Mouse (Mus musculus): ENCODE measurements around the gene F2. TPM values are rescaled to one million over a fixed set of nuclear protein-coding genes. Genes with fewer than 3 reads are reported as not detected.

Gene F2
- polyA plus RNA-seq, 1 experiment from 2014 or later: 0.61 TPM

GRCm38 (mm10) chr2:91651458-91652258 is 15.4 kb upstream of the F2 start:
- no peak for ATAC-seq (ENCODE audit: insufficient number of reproducible peaks, insufficient read depth, low FRiP score, low read depth)
- no peak overlapping the region for H3K27ac ChIP-seq (ENCODE audit: low read length)
- peaks cover 45% of the 10 kb centered on the region for H3K36me3 ChIP-seq (ENCODE audit: control insufficient read depth, insufficient read depth, low read length)
- H3K27me3 ChIP-seq (ENCODE audit: control insufficient read depth, insufficient read depth, low read length): no peaks in the 10 kb centered on the region
- no peak overlapping the region for H3K4me3 ChIP-seq (ENCODE audit: low read depth, low read length)
- H3K4me1 ChIP-seq (ENCODE audit: control insufficient read depth, insufficient read depth, low read length): peaks cover 14% of the 10 kb centered on the region; the same call in 1 of the 2 replicates
- no peak overlapping the region for H3K9ac ChIP-seq (replicated peaks; ENCODE audit: low read depth, low read length)
- WGBS: 84% methylated on average over 14 of the region's 14 CpGs
- H3K4me2 ChIP-seq (replicated peaks; ENCODE audit: low read depth, low read length): no peak overlapping the region
- no peaks in the 10 kb centered on the region for H3K9me3 ChIP-seq (ENCODE audit: control insufficient read depth, low read depth, low read length)

DNA sequence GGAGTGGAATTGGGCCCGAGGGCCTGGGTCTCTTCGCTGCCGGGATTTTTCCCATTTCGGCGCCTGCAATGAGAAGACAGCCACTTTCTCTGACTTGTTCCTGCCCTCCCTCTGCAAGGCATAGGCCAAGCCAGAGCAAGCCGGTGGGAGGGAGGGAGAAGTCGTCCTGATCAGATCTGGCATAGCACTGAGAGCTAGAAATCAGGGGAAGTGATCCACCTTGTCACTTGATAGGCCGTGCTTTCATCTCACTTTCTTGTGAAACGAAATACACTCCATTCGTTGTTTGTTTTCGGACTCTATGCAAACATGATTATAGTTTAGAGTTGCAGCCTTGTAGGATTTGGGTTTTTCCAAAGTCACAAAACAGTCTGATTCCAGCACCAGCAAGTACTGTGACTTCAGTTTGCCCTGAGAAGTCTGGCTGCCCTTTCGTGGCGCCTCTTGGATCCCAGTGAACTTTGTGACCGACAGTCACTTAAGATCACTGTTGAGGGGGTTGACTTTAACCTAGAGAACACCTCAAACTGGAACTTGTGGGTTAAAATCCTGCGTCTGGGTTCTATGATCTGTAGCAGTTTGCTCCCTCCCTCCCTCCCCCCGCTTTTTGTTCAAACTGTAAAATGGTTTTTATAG is 14.3 kb upstream of the F2 start:
- peak; percentile 62 for ATAC-seq (ENCODE audit: insufficient number of reproducible peaks, insufficient read depth, low FRiP score, low read depth)
- Histone ChIP-seq H3K27me3 (ENCODE audit: control insufficient read depth, insufficient read depth, low read length) (no peaks in the 10 kb centered on the region), H3K36me3 (ENCODE audit: control insufficient read depth, insufficient read depth, low read length) (peaks cover 45% of the 10 kb centered on the region), H3K4me1 (ENCODE audit: control insufficient read depth, insufficient read depth, low read length) (peaks cover 14% of the 10 kb centered on the region; the same call in 1 of the 2 replicates), H3K9ac (replicated peaks; ENCODE audit: low read depth, low read length) (peak overlapping the region; percentile 74), H3K4me3 (ENCODE audit: low read depth, low read length) (peak overlapping the region; percentile 88), H3K4me2 (replicated peaks; ENCODE audit: low read depth, low read length) (peak overlapping the region; percentile 88), H3K27ac (ENCODE audit: low read length) (peak overlapping the region; percentile 84), H3K9me3 (ENCODE audit: control insufficient read depth, low read depth, low read length) (no peaks in the 10 kb centered on the region)
- WGBS: 14% methylated on average over 16 of the region's 16 CpGs

- under 1% methylated on average over 44 of the region's 44 CpGs for WGBS
- Histone ChIP-seq H3K4me2 (replicated peaks; ENCODE audit: low read depth, low read length) (peak within 1 kb of the TSS; percentile 88), H3K4me3 (ENCODE audit: low read depth, low read length) (peak within 1 kb of the TSS; percentile 88), H3K27ac (ENCODE audit: low read length) (peak within 1 kb of the TSS; percentile 86), H3K9me3 (ENCODE audit: control insufficient read depth, low read depth, low read length) (no peaks in the 10 kb centered on the region), H3K4me1 (ENCODE audit: control insufficient read depth, insufficient read depth, low read length) (peaks cover 14% of the 10 kb centered on the region; the same call in 1 of the 2 replicates), H3K36me3 (ENCODE audit: control insufficient read depth, insufficient read depth, low read length) (peaks cover 45% of the 10 kb centered on the region), H3K9ac (replicated peaks; ENCODE audit: low read depth, low read length) (peak within 1 kb of the TSS; percentile 85), H3K27me3 (ENCODE audit: control insufficient read depth, insufficient read depth, low read length) (no peaks in the 10 kb centered on the region)
- peak; percentile 95 for ATAC-seq (ENCODE audit: insufficient number of reproducible peaks, insufficient read depth, low FRiP score, low read depth)
Observed at GRCm38 (mm10) chr2:91649553-91650359, 13.5 kb upstream of the F2 start, which contains the start of the genes Zfp408 and Arhgap1. TSS of gene Zfp408 (minus strand) at chr2:91649791. TSS of gene Arhgap1 (plus strand) at chr2:91649860.

- Histone ChIP-seq H3K4me3 (ENCODE audit: low read depth, low read length) (peak overlapping the region; percentile 88), H3K27me3 (ENCODE audit: control insufficient read depth, insufficient read depth, low read length) (no peaks in the 10 kb centered on the region), H3K9ac (replicated peaks; ENCODE audit: low read depth, low read length) (peak overlapping the region; percentile 85), H3K27ac (ENCODE audit: low read length) (peak overlapping the region; percentile 86), H3K4me1 (ENCODE audit: control insufficient read depth, insufficient read depth, low read length) (peaks cover 14% of the 10 kb centered on the region; the same call in 1 of the 2 replicates), H3K4me2 (replicated peaks; ENCODE audit: low read depth, low read length) (peak overlapping the region; percentile 65), H3K9me3 (ENCODE audit: control insufficient read depth, low read depth, low read length) (no peaks in the 10 kb centered on the region), H3K36me3 (ENCODE audit: control insufficient read depth, insufficient read depth, low read length) (peaks cover 44% of the 10 kb centered on the region)
- under 1% methylated on average over 15 of the region's 15 CpGs for WGBS
- ATAC-seq (ENCODE audit: insufficient number of reproducible peaks, insufficient read depth, low FRiP score, low read depth): no peak
Observed at GRCm38 (mm10) chr2:91649152-91649551, 12.9 kb upstream of the F2 start.

DNA sequence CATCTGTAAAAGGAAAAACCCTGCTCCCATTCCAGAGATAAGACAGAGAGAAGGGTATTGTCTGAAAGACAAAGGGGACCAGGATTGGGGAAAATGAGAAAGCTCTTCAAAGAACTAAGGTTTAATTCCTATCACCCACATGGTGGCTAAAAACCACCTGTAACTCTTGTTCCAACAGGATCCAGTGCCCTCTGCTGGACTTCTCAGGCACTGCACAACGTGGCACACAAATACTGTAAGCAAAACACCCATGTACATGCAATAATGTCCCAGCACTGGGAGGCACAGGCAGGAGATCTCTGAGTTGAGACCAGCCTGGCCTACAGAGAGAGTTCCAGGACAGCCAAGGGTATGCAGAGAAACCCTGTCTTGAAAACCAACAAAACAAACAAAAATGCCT is 10.5 kb upstream of the F2 start:
- Histone ChIP-seq H3K27me3 (ENCODE audit: control insufficient read depth, insufficient read depth, low read length) (no peaks in the 10 kb centered on the region), H3K4me2 (replicated peaks; ENCODE audit: low read depth, low read length) (no peak overlapping the region), H3K4me3 (ENCODE audit: low read depth, low read length) (no peak overlapping the region), H3K27ac (ENCODE audit: low read length) (no peak overlapping the region), H3K9me3 (ENCODE audit: control insufficient read depth, low read depth, low read length) (no peaks in the 10 kb centered on the region), H3K4me1 (ENCODE audit: control insufficient read depth, insufficient read depth, low read length) (peaks cover 9% of the 10 kb centered on the region; the same call in 1 of the 2 replicates), H3K9ac (replicated peaks; ENCODE audit: low read depth, low read length) (no peak overlapping the region), H3K36me3 (ENCODE audit: control insufficient read depth, insufficient read depth, low read length) (peaks cover 38% of the 10 kb centered on the region)
- whole genome bisulfite sequencing: 38% methylated on average over 1 of the region's 1 CpGs
- no peak for ATAC-seq (ENCODE audit: insufficient number of reproducible peaks, insufficient read depth, low FRiP score, low read depth)

DNA sequence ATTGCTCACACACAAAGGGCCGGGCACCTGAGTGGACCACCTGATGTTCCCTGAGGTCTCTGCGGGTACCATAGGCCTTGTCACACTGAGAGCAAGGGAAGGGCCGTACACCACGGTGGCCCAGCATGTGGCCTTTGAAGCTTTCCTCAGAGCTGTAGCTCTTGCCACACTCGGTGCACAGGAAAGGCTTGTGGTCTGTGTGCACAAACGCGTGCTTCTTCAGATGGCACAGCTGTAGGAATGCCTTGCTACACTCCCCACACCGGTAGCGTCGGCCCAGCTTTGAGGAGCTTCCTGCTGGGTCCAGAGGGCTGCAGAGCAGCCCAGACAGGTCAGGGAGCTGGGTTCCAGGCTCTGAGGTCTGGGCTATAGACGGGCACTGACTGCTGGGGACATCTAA is 9.6 kb upstream of the F2 start:
- Histone ChIP-seq H3K9ac (replicated peaks; ENCODE audit: low read depth, low read length) (no peak overlapping the region), H3K4me1 (ENCODE audit: control insufficient read depth, insufficient read depth, low read length) (peaks cover 4% of the 10 kb centered on the region; the same call in 1 of the 2 replicates), H3K27ac (ENCODE audit: low read length) (no peak overlapping the region), H3K4me3 (ENCODE audit: low read depth, low read length) (no peak overlapping the region), H3K4me2 (replicated peaks; ENCODE audit: low read depth, low read length) (no peak overlapping the region), H3K27me3 (ENCODE audit: control insufficient read depth, insufficient read depth, low read length) (no peaks in the 10 kb centered on the region), H3K9me3 (ENCODE audit: control insufficient read depth, low read depth, low read length) (no peaks in the 10 kb centered on the region), H3K36me3 (ENCODE audit: control insufficient read depth, insufficient read depth, low read length) (peaks cover 36% of the 10 kb centered on the region)
- WGBS: 95% methylated on average over 11 of the region's 11 CpGs
- ATAC-seq (ENCODE audit: insufficient number of reproducible peaks, insufficient read depth, low FRiP score, low read depth): no peak

- WGBS: 95% methylated on average over 15 of the region's 15 CpGs
- Histone ChIP-seq H3K36me3 (ENCODE audit: control insufficient read depth, insufficient read depth, low read length) (peaks cover 36% of the 10 kb centered on the region), H3K27me3 (ENCODE audit: control insufficient read depth, insufficient read depth, low read length) (no peaks in the 10 kb centered on the region)
Observed at GRCm38 (mm10) chr2:91645354-91645753, 9.1 kb upstream of the F2 start.

GRCm38 (mm10) chr2:91644021-91644420 is 7.8 kb upstream of the F2 start:
- ATAC-seq (ENCODE audit: insufficient number of reproducible peaks, insufficient read depth, low FRiP score, low read depth): no peak
- no peak overlapping the region for H3K27ac ChIP-seq (ENCODE audit: low read length)
- 88% methylated on average over 11 of the region's 11 CpGs for WGBS
- peaks cover 3% of the 10 kb centered on the region; the same call in 1 of the 2 replicates for H3K4me1 ChIP-seq (ENCODE audit: control insufficient read depth, insufficient read depth, low read length)
- H3K9me3 ChIP-seq (ENCODE audit: control insufficient read depth, low read depth, low read length): no peaks in the 10 kb centered on the region
- no peak overlapping the region for H3K9ac ChIP-seq (replicated peaks; ENCODE audit: low read depth, low read length)
- no peak overlapping the region for H3K4me3 ChIP-seq (ENCODE audit: low read depth, low read length)
- H3K27me3 ChIP-seq (ENCODE audit: control insufficient read depth, insufficient read depth, low read length): no peaks in the 10 kb centered on the region
- H3K36me3 ChIP-seq (ENCODE audit: control insufficient read depth, insufficient read depth, low read length): peaks cover 36% of the 10 kb centered on the region
- H3K4me2 ChIP-seq (replicated peaks; ENCODE audit: low read depth, low read length): no peak overlapping the region

More at GRCm38 (mm10) chr2:91645354-91645753, 9.1 kb upstream of the F2 start:
- Histone ChIP-seq H3K4me3 (ENCODE audit: low read depth, low read length) (no peak overlapping the region), H3K9ac (replicated peaks; ENCODE audit: low read depth, low read length) (no peak overlapping the region), H3K27ac (ENCODE audit: low read length) (no peak overlapping the region), H3K4me2 (replicated peaks; ENCODE audit: low read depth, low read length) (no peak overlapping the region), H3K9me3 (ENCODE audit: control insufficient read depth, low read depth, low read length) (no peaks in the 10 kb centered on the region), H3K4me1 (ENCODE audit: control insufficient read depth, insufficient read depth, low read length) (peaks cover 3% of the 10 kb centered on the region; the same call in 1 of the 2 replicates)
- ATAC-seq (ENCODE audit: insufficient number of reproducible peaks, insufficient read depth, low FRiP score, low read depth): no peak
